Mouse (Mus musculus) MEL (cell line): Measurements from ENCODE around the gene Borcs5.

Experiments used
- CHD2 ChIP-seq: IDR thresholded peaks from 2 replicates; pipeline ENCODE4 v1.6.1; 2011; ENCODE audit warnings: low read length, improper control_type of control experiment
- CTCF ChIP-seq, 3 experiments: IDR thresholded peaks in 2 of 3; conservative IDR thresholded peaks in 1 of 3; 2 replicates each; pipeline ENCODE4 v1.5.1; 2011 to 2012; ENCODE audit warnings: low read length in 3 of 3, low read depth in 2 of 3, mild to moderate bottlenecking in 2 of 3, improper control_type of control experiment in 1 of 3, inconsistent platforms in 1 of 3, mixed read lengths in 1 of 3, moderate library complexity in 1 of 3; ENCODE audit not compliant: control insufficient read depth in 1 of 3, insufficient read depth in 1 of 3, poor library complexity in 1 of 3, severe bottlenecking in 1 of 3
- E2F4 ChIP-seq: IDR thresholded peaks from 2 replicates; pipeline ENCODE4 v1.6.1; 2011; ENCODE audit warnings: low read depth, low read length, improper control_type of control experiment, borderline replicate concordance
- EP300 ChIP-seq, 2 experiments: IDR thresholded peaks; 2 replicates each; pipeline ENCODE4 v1.6.1; 2011; ENCODE audit warnings: improper control_type of control experiment in 2 of 2, low read length in 2 of 2, low read depth in 1 of 2, mild to moderate bottlenecking in 1 of 2
- GATA1 ChIP-seq: IDR thresholded peaks from 2 replicates; pipeline ENCODE4 v1.6.1; 2011; ENCODE audit warnings: low read depth, low read length, improper control_type of control experiment
- MYC ChIP-seq: IDR thresholded peaks from 2 replicates; pipeline ENCODE4 v1.6.1; 2011; ENCODE audit warnings: low read depth, mild to moderate bottlenecking, low read length, improper control_type of control experiment, moderate library complexity
- NELFE ChIP-seq: IDR thresholded peaks from 2 replicates; pipeline ENCODE4 v1.6.1; 2011; ENCODE audit warnings: low read depth, low read length, improper control_type of control experiment
- POLR2A ChIP-seq, 2 experiments: IDR thresholded peaks; 2 replicates each; pipeline ENCODE4 v1.6.1; 2011 to 2012; ENCODE audit warnings: low read length in 2 of 2, mild to moderate bottlenecking in 2 of 2, control low read depth in 1 of 2, improper control_type of control experiment in 1 of 2, low read depth in 1 of 2, moderate library complexity in 1 of 2; ENCODE audit not compliant: control insufficient read depth in 1 of 2, insufficient read depth in 1 of 2, poor library complexity in 1 of 2
- POLR2AphosphoS5 ChIP-seq: IDR thresholded peaks from 2 replicates; pipeline ENCODE4 v1.6.1; 2012; ENCODE audit warnings: low read depth, borderline replicate concordance, mild to moderate bottlenecking, inconsistent platforms, low read length, moderate library complexity, mixed read lengths
- SIN3A ChIP-seq: IDR thresholded peaks from 2 replicates; pipeline ENCODE4 v1.6.1; 2012; ENCODE audit warnings: low read length, improper control_type of control experiment, inconsistent platforms
- USF1 ChIP-seq: IDR thresholded peaks from 2 replicates; pipeline ENCODE4 v1.6.1; 2014; ENCODE audit warnings: low read depth, mild to moderate bottlenecking, inconsistent platforms, low read length, improper control_type of control experiment, moderate library complexity

DNA sequence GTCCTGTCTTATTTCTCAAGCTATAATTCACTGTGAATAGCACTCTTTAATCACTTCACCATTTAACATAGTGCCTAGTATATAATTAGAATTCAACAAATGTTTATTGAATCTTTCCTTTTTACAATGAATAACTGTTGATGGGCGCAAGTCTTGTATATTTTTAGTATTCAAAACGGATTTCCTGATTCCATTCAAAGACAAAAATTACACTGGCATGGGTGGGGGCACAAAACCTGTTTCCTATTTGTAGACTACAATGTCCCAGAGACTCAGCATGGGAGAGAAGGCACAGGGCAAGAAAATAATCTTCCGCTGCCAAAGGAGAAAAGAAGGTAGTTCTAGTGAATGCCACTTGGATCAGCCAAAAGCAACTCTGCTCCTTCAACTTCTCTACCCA, 108.8 kb downstream of the Borcs5 start:
- TF ChIP-seq E2F4 (no peak), CTCF (IDR thresholded peaks at IDR 0.05 in 2 of 3, conservative IDR thresholded peaks at IDR 0.05 in 1 of 3; ENCODE audit: control insufficient read depth in 1 of 3, insufficient read depth in 1 of 3, low read depth in 2 of 3, low read length in 3 of 3, poor library complexity in 1 of 3, severe bottlenecking in 1 of 3) (no peak), CHD2 (no peak), SIN3A (no peak), POLR2A (IDR thresholded peaks at IDR 0.05; ENCODE audit: control insufficient read depth in 1 of 2, insufficient read depth in 1 of 2, low read depth in 1 of 2, low read length in 2 of 2, poor library complexity in 1 of 2) (no peak), EP300 (IDR thresholded peaks at IDR 0.05; ENCODE audit: low read depth in 1 of 2, low read length in 2 of 2) (no peak), MYC (no peak), POLR2AphosphoS5 (no peak), USF1 (no peak), NELFE (no peak), GATA1 (no peak)
